Mouse (Mus musculus): ENCODE measurements at regions not wholly inside any gene's neighbourhood (a gene's known extent, or its start where the extent isn't known, plus 50 kb on each side); places are given as distances from the start of the nearest gene placed in this dataset.

- TF ChIP-seq POLR2A (IDR thresholded peaks at IDR 0.05; ENCODE audit: low read depth, low read length), result no peak
- TF ChIP-seq CTCF (IDR thresholded peaks at IDR 0.05; ENCODE audit: borderline replicate concordance, insufficient read depth, low read length), result no peak
- H3K27ac ChIP-seq (ENCODE audit: insufficient read depth, low read length), result no peak overlapping the region
- H3K4me3 ChIP-seq (ENCODE audit: insufficient read depth, low read length), result no peak overlapping the region
- H3K4me1 ChIP-seq (ENCODE audit: control insufficient read depth, insufficient read depth, low read length), result no peaks in the 10 kb centered on the region
These were observed 70.8 kb downstream of the Pcdh18 start for GRCm38 (mm10) chr3:49686182-49686895.

GRCm38 (mm10) chr3:49674921-49675320 lies 82.2 kb downstream of the Pcdh18 start:
- Histone ChIP-seq H3K4me3 (ENCODE audit: insufficient read depth, low read length) (no peak overlapping the region), H3K4me1 (ENCODE audit: control insufficient read depth, insufficient read depth, low read length) (no peaks in the 10 kb centered on the region), H3K27ac (ENCODE audit: insufficient read depth, low read length) (no peak overlapping the region)
- TF ChIP-seq POLR2A (IDR thresholded peaks at IDR 0.05; ENCODE audit: low read depth, low read length) (no peak), CTCF (IDR thresholded peaks at IDR 0.05; ENCODE audit: borderline replicate concordance, insufficient read depth, low read length) (no peak)

GRCm38 (mm10) chr3:49672685-49673184 lies 84.4 kb downstream of the Pcdh18 start:
- Histone ChIP-seq H3K27ac (ENCODE audit: insufficient read depth, low read length) (no peak overlapping the region), H3K4me3 (ENCODE audit: insufficient read depth, low read length) (no peak overlapping the region), H3K4me1 (ENCODE audit: control insufficient read depth, insufficient read depth, low read length) (no peaks in the 10 kb centered on the region)
- TF ChIP-seq CTCF (IDR thresholded peaks at IDR 0.05; ENCODE audit: borderline replicate concordance, insufficient read depth, low read length) (no peak), POLR2A (IDR thresholded peaks at IDR 0.05; ENCODE audit: low read depth, low read length) (no peak)

- TF ChIP-seq POLR2A (IDR thresholded peaks at IDR 0.05; ENCODE audit: low read depth, low read length), result no peak
- no peak for TF ChIP-seq CTCF (IDR thresholded peaks at IDR 0.05; ENCODE audit: borderline replicate concordance, insufficient read depth, low read length)
- Histone ChIP-seq H3K27ac (ENCODE audit: insufficient read depth, low read length) (no peak overlapping the region), H3K4me3 (ENCODE audit: insufficient read depth, low read length) (no peak overlapping the region), H3K4me1 (ENCODE audit: control insufficient read depth, insufficient read depth, low read length) (no peaks in the 10 kb centered on the region)
These were observed 89.4 kb downstream of the Pcdh18 start for GRCm38 (mm10) chr3:49667543-49668338.

GRCm38 (mm10) chr3:49666516-49666915 lies 90.6 kb downstream of the Pcdh18 start:
- no peak for TF ChIP-seq POLR2A (IDR thresholded peaks at IDR 0.05; ENCODE audit: low read depth, low read length)
- no peak for TF ChIP-seq CTCF (IDR thresholded peaks at IDR 0.05; ENCODE audit: borderline replicate concordance, insufficient read depth, low read length)

GRCm38 (mm10) chr3:49648895-49649175 lies 108.3 kb downstream of the Pcdh18 start:
- Histone ChIP-seq H3K27ac (ENCODE audit: insufficient read depth, low read length) (no peak overlapping the region), H3K4me1 (ENCODE audit: control insufficient read depth, insufficient read depth, low read length) (no peaks in the 10 kb centered on the region), H3K4me3 (ENCODE audit: insufficient read depth, low read length) (no peak overlapping the region)
- TF ChIP-seq POLR2A (IDR thresholded peaks at IDR 0.05; ENCODE audit: low read depth, low read length) (no peak), CTCF (IDR thresholded peaks at IDR 0.05; ENCODE audit: borderline replicate concordance, insufficient read depth, low read length) (no peak)

More at GRCm38 (mm10) chr3:49666516-49666915, 90.6 kb downstream of the Pcdh18 start:
- Histone ChIP-seq H3K27ac (ENCODE audit: insufficient read depth, low read length) (no peak overlapping the region), H3K4me1 (ENCODE audit: control insufficient read depth, insufficient read depth, low read length) (no peaks in the 10 kb centered on the region), H3K4me3 (ENCODE audit: insufficient read depth, low read length) (no peak overlapping the region)

GRCm38 (mm10) chr3:49648040-49648894 lies 108.9 kb downstream of the Pcdh18 start:
- TF ChIP-seq CTCF (IDR thresholded peaks at IDR 0.05; ENCODE audit: borderline replicate concordance, insufficient read depth, low read length) (no peak), POLR2A (IDR thresholded peaks at IDR 0.05; ENCODE audit: low read depth, low read length) (no peak)
- Histone ChIP-seq H3K4me3 (ENCODE audit: insufficient read depth, low read length) (no peak overlapping the region), H3K4me1 (ENCODE audit: control insufficient read depth, insufficient read depth, low read length) (no peaks in the 10 kb centered on the region), H3K27ac (ENCODE audit: insufficient read depth, low read length) (no peak overlapping the region)

GRCm38 (mm10) chr3:49644993-49645392 lies 112.1 kb downstream of the Pcdh18 start:
- no peak overlapping the region for H3K27ac ChIP-seq (ENCODE audit: insufficient read depth, low read length)
- TF ChIP-seq CTCF (IDR thresholded peaks at IDR 0.05; ENCODE audit: borderline replicate concordance, insufficient read depth, low read length) (no peak), POLR2A (IDR thresholded peaks at IDR 0.05; ENCODE audit: low read depth, low read length) (no peak)
- H3K4me3 ChIP-seq (ENCODE audit: insufficient read depth, low read length), result no peak overlapping the region
- no peaks in the 10 kb centered on the region for H3K4me1 ChIP-seq (ENCODE audit: control insufficient read depth, insufficient read depth, low read length)

- TF ChIP-seq POLR2A (IDR thresholded peaks at IDR 0.05; ENCODE audit: low read depth, low read length) (no peak), CTCF (IDR thresholded peaks at IDR 0.05; ENCODE audit: borderline replicate concordance, insufficient read depth, low read length) (no peak)
- H3K27ac ChIP-seq (ENCODE audit: insufficient read depth, low read length), result no peak overlapping the region
- H3K4me3 ChIP-seq (ENCODE audit: insufficient read depth, low read length), result no peak overlapping the region
- H3K4me1 ChIP-seq (ENCODE audit: control insufficient read depth, insufficient read depth, low read length), result no peaks in the 10 kb centered on the region
These were observed 113.3 kb downstream of the Pcdh18 start for GRCm38 (mm10) chr3:49643871-49644270.
